Mouse (Mus musculus): Measurements from ENCODE around the gene Slc12a3.

Slc12a3 gene

GRCm38 (mm10) chr8:94328932-94329728 lies at the start of gene Slc12a3:
Slc12a3 (plus strand) TSS chr8:94329201.
- DNase-seq (ENCODE audit: low spot score in 2 of 2): no peak

DNA sequence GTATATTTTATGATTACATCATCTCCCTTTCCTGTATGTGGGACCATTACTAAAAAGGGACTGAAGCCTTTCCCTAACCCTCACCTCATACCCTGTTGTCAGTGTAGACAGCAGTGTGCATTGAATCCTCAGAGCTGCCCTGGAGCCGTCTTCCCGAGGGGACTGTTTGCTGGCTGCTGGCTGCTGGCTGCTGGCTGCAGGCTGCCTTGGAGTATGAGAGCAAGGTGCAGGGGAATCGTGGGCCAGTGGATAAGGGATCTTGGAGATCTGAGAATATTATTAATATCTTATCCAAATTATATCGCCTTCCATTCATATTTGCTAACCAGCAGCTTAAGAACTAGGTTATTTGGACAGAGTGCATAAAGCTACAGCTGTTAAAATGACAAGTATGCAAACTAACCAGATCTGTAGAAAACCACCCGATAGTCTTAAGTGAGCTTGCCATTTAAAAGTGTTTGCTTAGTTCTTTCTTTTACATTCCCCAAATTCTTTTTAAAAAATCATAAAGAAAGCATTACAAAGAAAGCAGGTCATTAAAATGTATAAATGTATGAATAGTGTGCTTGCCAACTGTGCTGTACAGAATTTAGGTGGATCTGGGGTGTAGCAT lies 48.9 kb upstream of the Slc12a3 start:
- DNase-seq (ENCODE audit: low spot score in 2 of 2): no peak

GRCm38 (mm10) chr8:94282453-94282985 lies 46.5 kb upstream of the Slc12a3 start:
- no peak for DNase-seq (ENCODE audit: low spot score in 2 of 2)

DNA sequence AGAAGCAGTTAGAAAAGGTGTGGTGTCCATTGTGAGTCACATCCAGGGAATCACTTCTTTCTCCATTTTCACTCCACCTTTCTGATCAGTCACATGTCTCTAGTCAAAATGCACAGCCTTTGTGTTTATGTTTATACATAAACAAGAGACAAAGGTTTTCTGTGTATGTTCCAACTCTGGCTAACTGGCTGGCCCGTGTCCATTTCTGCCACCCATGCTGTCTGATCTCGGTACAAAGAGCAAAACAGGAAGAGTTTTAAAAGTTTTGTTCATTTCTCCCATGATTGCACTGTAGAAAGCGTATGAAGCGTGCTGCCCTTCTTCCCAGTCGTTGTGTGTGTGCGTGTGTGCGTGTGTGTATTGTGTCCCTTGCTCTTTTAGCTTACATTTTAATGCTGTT lies 44.8 kb upstream of the Slc12a3 start:
- DNase-seq (ENCODE audit: low spot score in 2 of 2): no peak

- no peak for DNase-seq (ENCODE audit: low spot score in 2 of 2)
These were observed 38.4 kb upstream of the Slc12a3 start for GRCm38 (mm10) chr8:94290606-94291005.

- no peak for DNase-seq (ENCODE audit: low spot score in 2 of 2)
These were observed 36.9 kb upstream of the Slc12a3 start for GRCm38 (mm10) chr8:94292072-94292471.

DNA sequence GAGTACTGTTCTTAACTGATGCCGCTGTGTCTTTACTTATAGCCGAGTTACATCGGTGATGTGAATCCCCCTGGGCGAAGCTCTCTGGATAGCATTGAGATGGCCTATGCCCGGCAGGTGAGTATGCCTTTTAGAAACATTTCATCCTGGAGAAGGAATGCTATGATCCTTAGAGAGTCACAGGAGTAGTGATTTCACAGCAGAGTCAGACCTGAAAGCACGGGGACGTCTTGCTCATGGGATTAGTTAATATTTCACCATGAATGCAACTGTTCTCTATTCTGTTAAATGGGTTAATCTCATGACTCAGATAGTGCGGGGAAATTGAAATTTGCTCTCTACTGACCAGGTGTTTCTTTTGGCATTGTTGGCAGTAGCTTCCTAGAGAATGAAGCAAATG lies 36.4 kb upstream of the Slc12a3 start:
- no peak for DNase-seq (ENCODE audit: low spot score in 2 of 2)

- DNase-seq (ENCODE audit: low spot score in 2 of 2): no peak
These were observed 33.3 kb upstream of the Slc12a3 start for GRCm38 (mm10) chr8:94295687-94296086.

DNA sequence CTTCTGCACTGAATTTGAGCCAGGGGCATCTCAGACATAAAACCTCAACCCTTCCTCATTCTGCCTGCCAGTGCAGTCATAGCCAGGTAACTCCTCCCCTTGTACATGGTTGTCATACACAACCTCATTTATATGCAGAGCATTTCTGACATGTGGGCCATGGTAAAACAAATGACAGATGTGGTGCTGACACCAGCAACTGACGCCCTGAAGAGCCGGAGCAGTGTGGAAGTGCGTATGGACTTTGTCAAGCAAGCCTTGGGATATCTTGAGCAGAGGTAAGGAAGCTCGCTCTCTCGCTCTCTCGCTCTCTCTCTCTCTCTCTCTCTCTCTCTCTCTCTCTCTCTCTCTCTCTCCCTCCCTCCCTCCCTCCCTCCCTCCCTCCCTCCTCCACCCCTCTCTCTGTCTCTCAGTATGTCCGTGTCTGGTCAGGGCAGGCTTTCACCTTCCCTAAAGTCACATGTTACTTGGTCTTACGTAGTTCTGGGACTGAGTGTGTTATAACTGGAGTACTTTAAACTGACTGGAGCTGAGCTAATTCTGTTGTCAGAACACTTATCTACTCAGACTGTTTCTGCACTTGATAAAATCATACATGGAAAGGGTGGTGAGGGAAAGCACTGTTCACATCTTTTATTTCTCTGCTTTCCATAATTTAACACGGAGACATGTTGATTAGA lies 32.5 kb upstream of the Slc12a3 start:
- no peak for DNase-seq (ENCODE audit: low spot score in 2 of 2)

DNA sequence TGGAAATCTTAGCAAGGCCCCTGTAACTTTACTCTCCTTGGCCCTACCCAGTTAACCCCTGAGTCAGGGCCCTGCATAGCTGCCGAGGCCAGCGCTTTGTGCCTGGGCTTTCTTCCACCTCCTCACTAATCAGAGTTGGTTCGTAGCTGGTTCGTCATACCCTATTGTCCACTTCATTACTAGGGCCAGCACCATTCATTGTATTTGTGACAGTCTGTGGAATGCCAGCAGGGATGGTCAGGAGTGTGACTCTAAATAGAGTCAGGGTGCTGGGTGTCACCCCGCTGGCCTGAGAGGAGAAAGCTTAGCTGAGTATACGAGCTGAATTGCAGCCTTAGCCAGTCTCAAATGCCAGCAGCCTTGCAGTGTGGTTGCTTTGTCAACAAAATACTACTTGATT lies 31.9 kb upstream of the Slc12a3 start:
- DNase-seq (ENCODE audit: low spot score in 2 of 2): no peak

DNA sequence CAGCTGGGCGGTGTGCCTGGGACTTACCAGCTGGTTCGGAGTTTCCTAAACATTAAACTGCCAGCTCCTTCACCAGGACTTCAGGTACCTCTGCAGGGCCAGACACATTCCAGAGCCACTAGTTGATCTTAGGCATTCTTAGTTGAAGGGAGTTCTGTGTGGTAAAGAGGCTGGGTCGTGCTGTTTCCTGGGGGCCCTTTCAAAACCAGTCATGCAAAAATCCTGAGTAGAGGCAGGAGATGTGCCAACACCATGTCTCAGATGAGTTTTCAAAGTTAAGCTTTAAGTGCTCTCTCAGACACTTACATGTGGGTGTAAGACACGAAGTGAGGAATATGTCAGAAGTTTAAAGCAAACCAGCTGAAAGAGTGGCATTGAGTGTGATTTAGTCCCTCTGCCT lies 28.2 kb upstream of the Slc12a3 start:
- no peak for DNase-seq (ENCODE audit: low spot score in 2 of 2)

- no peak for DNase-seq (ENCODE audit: low spot score in 2 of 2)
These were observed 24.6 kb upstream of the Slc12a3 start for GRCm38 (mm10) chr8:94304412-94304811.

- DNase-seq (ENCODE audit: low spot score in 2 of 2): no peak
These were observed 21.9 kb upstream of the Slc12a3 start for GRCm38 (mm10) chr8:94306989-94307513.

GRCm38 (mm10) chr8:94307652-94308051 lies 21.3 kb upstream of the Slc12a3 start:
- no peak for DNase-seq (ENCODE audit: low spot score in 2 of 2)

GRCm38 (mm10) chr8:94314069-94314468 lies 14.9 kb upstream of the Slc12a3 start:
- DNase-seq (ENCODE audit: low spot score in 2 of 2): no peak

- DNase-seq (ENCODE audit: low spot score in 2 of 2): no peak
These were observed 11.8 kb upstream of the Slc12a3 start for GRCm38 (mm10) chr8:94317249-94317648.

- no peak for DNase-seq (ENCODE audit: low spot score in 2 of 2)
These were observed 11.3 kb upstream of the Slc12a3 start for GRCm38 (mm10) chr8:94317691-94318090.

DNA sequence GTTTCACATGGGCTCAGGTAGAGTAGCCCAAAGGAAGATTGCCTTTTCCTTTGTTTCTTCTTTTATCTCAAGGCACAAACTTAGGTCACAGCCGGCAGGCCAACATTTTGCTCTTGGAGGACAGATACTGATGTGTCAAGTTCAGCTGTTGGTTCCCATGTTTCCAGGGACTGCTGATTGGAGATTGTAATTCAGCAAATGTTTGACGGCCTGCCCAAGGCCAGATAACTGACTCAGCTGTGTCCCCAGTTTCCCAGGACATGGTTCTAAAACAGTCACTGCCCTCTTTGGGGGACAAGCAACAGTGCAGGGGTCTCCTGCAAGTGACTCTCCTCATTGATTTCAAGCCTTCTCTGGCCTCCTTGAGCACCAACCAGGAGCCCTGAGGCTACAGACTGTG lies 9.0 kb upstream of the Slc12a3 start:
- no peak for DNase-seq (ENCODE audit: low spot score in 2 of 2)

- no peak for DNase-seq (ENCODE audit: low spot score in 2 of 2)
These were observed 6.9 kb upstream of the Slc12a3 start for GRCm38 (mm10) chr8:94322083-94322482.

DNA sequence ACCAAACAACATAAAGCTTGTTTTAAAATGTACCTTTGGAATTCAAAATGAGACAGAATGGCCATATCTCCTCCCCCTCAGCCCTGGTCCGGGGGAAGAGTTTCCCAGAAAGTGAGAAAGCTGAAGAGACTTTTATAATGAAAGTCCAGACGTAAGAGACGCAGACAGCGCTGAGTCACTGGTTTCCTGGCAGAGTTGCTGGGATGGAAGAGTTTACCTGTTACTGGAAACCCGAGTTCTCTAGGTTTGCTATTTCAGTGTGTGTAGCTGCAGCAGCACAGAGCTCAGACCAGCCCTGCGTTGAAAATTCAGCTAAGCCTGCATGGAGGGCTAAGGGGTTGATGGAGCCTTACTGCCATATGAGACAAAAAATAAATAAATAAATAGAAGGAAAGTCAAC lies 6.0 kb upstream of the Slc12a3 start:
- no peak for DNase-seq (ENCODE audit: low spot score in 2 of 2)

- DNase-seq (ENCODE audit: low spot score in 2 of 2): no peak
These were observed 4.9 kb upstream of the Slc12a3 start for GRCm38 (mm10) chr8:94324071-94324470.

DNA sequence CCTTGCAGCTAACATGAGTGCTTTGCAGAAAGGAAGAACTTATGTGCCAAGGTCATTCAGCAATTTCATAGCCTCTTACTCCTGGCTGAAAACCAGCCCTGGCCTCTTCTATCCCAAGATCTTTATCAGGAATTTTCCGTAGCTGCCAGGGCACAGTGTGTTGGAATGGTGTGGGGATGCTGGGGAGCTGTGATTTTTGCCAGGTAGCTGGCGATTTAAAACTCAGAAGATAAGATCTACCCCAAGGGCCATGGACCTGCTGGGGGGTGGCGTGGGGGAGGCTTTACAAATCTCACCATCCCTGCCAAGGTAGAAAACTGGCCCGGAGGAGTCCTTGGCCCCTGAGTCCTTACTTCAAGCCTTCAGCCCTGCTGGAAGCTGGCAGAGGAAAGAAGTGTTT lies 3.0 kb upstream of the Slc12a3 start:
- DNase-seq (ENCODE audit: low spot score in 2 of 2): no peak

Measured in frontal cortex, postnatal 25 days (tissue).